Mouse (Mus musculus) heart, embryonic 11.5 days (tissue): ENCODE measurements around the gene Atp8b4. TPM values are rescaled to one million over a fixed set of nuclear protein-coding genes. Genes with fewer than 3 reads are reported as not detected.

ENCODE experiments used
- ATAC-seq: fragments of 200-750 bp; cut with Nextera tagmentation; replicated peaks from 2 replicates; pipeline ENCODE4 v1.8.0; 2017; ENCODE audit warnings: moderate library complexity; ENCODE audit not compliant: insufficient number of reproducible peaks, low FRiP score, low TSS enrichment
- H3K27ac ChIP-seq: fragments of 300-500 bp; sonication (generic); 2 replicates; pipeline ENCODE4 v1.5.1; 2014; ENCODE audit warnings: mild to moderate bottlenecking, low read depth, low read length
- H3K27me3 ChIP-seq: fragments of 300-500 bp; sonication (generic); 2 replicates; pipeline ENCODE4 v1.6.1; 2014; ENCODE audit warnings: mild to moderate bottlenecking, low read length, mixed read lengths; ENCODE audit not compliant: control insufficient read depth, insufficient read depth
- H3K36me3 ChIP-seq: fragments of 300-500 bp; sonication (generic); 2 replicates; pipeline ENCODE4 v1.6.1; 2014; ENCODE audit warnings: mild to moderate bottlenecking, low read length, moderate library complexity, mixed read lengths; ENCODE audit not compliant: control insufficient read depth, insufficient read depth
- H3K4me1 ChIP-seq: fragments of 300-500 bp; sonication (generic); 2 replicates; pipeline ENCODE4 v1.6.1; 2014; ENCODE audit warnings: low read length; ENCODE audit not compliant: control insufficient read depth, insufficient read depth
- H3K4me2 ChIP-seq: fragments of 300-500 bp; sonication (generic); 2 replicates; pipeline ENCODE4 v1.6.1; 2014; ENCODE audit warnings: mild to moderate bottlenecking, moderate library complexity
- H3K4me3 ChIP-seq: fragments of 300-500 bp; sonication (generic); 2 replicates; pipeline ENCODE4 v1.5.1; 2014; ENCODE audit warnings: low read depth, low read length
- H3K9ac ChIP-seq: fragments of 300-500 bp; sonication (generic); 2 replicates; pipeline ENCODE4 v1.6.1; 2014; ENCODE audit warnings: mild to moderate bottlenecking, low read depth, low read length, moderate library complexity
- H3K9me3 ChIP-seq: fragments of 300-500 bp; sonication (generic); replicated peaks from 2 replicates; pipeline ENCODE4 v1.6.1; 2016; ENCODE audit warnings: low read length; ENCODE audit not compliant: control insufficient read depth
- WGBS: fragments of 180-500 bp; shearing (Covaris S2); extraction: QIAGEN DNeasy Blood & Tissue Kit; methylation state at CpG from one replicate; pipeline ENCODE4 v1.1.7; 2014; ENCODE audit not compliant: insufficient replicate concordance; 5-methylcytosine and 5-hydroxymethylcytosine counted together
- polyA plus RNA-seq: library from polyadenylated mRNA; unstranded; fragments of >200 nt; fragmentation: Nextera tagmentation; extraction: Ambion mirVana; gene quantifications from 2 replicates; pipeline ENCODE4 v1.2.1, GENCODE M21; 2014

The Atp8b4 gene
- polyA plus RNA-seq, 1 experiment from 2014 or later = 0.17 TPM

- no peaks in the 10 kb centered on the region for H3K27me3 ChIP-seq
Measured at GRCm38 (mm10) chr2:126322631-126323031, 177.8 kb downstream of the Atp8b4 start.

GRCm38 (mm10) chr2:126318071-126318470 is 182.4 kb downstream of the Atp8b4 start:
- H3K4me3 ChIP-seq = no peak overlapping the region
- ATAC-seq = no peak
- no peak overlapping the region for H3K4me2 ChIP-seq
- H3K4me1 ChIP-seq = no peaks in the 10 kb centered on the region
- WGBS = 84% methylated on average over 6 of the region's 6 CpGs
- no peak overlapping the region for H3K27ac ChIP-seq
- H3K27me3 ChIP-seq = no peaks in the 10 kb centered on the region
- H3K9ac ChIP-seq = no peak overlapping the region
- H3K36me3 ChIP-seq = no peaks in the 10 kb centered on the region
- no peaks in the 10 kb centered on the region for H3K9me3 ChIP-seq

More at GRCm38 (mm10) chr2:126322631-126323031, 177.8 kb downstream of the Atp8b4 start:
- Histone ChIP-seq H3K9me3 (no peaks in the 10 kb centered on the region), H3K36me3 (no peaks in the 10 kb centered on the region), H3K27ac (no peak overlapping the region), H3K4me1 (no peaks in the 10 kb centered on the region), H3K9ac (no peak overlapping the region), H3K4me2 (no peak overlapping the region), H3K4me3 (no peak overlapping the region)
- no peak for ATAC-seq
- WGBS = 75% methylated on average over 15 of the region's 15 CpGs

DNA sequence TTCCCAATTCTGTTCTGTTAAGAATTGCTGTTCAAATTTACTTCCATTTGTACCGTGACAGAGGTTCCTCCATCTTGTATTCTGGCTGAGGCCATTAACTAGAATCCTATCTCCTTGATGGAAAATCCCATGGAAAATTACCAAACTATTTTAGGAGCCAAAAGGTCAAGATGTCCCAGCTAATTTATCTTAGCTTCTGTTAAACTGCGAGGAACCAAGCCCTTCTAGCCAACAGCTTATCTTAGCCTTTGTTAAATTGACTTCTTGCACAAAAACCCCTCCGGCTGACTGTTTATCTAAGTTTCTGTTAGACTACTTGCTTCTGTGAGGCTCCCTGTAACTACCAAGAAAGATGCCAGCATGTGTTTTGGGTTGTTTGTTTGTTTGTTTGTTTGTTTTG is 183.5 kb downstream of the Atp8b4 start:
- Histone ChIP-seq H3K9ac (no peak overlapping the region), H3K36me3 (no peaks in the 10 kb centered on the region), H3K27me3 (no peaks in the 10 kb centered on the region), H3K4me3 (no peak overlapping the region), H3K4me2 (no peak overlapping the region), H3K27ac (no peak overlapping the region), H3K4me1 (no peaks in the 10 kb centered on the region), H3K9me3 (no peaks in the 10 kb centered on the region)
- 41% methylated on average over 3 of the region's 3 CpGs for WGBS
- no peak for ATAC-seq

GRCm38 (mm10) chr2:126316346-126316745 is 184.1 kb downstream of the Atp8b4 start:
- H3K9me3 ChIP-seq = no peaks in the 10 kb centered on the region
- no peaks in the 10 kb centered on the region for H3K36me3 ChIP-seq
- no peak for ATAC-seq
- no peak overlapping the region for H3K4me2 ChIP-seq
- no peak overlapping the region for H3K9ac ChIP-seq
- no peaks in the 10 kb centered on the region for H3K4me1 ChIP-seq
- 85% methylated on average over 2 of the region's 2 CpGs for WGBS
- H3K27me3 ChIP-seq = no peaks in the 10 kb centered on the region
- H3K27ac ChIP-seq = no peak overlapping the region
- H3K4me3 ChIP-seq = no peak overlapping the region

DNA sequence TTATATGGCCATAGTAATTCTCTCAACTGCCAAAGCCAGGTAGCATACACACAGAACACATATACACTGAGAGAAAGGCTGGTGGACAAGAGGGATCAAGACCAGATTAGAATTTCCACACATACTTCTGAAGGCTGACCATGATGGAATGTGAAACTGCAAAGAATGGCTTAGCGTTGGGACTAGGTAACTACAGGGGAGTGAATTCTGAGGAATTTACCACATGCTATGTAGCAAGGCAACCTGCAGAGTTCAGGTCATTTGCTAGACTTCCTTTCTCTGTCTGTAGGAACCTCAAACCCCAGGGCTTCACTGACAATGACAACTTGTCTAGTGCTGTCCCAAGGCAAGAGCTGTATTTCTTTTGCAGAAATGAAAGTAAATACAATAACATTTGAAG is 189.4 kb downstream of the Atp8b4 start:
- Histone ChIP-seq H3K9me3 (no peaks in the 10 kb centered on the region), H3K4me3 (no peak overlapping the region), H3K4me2 (no peak overlapping the region), H3K4me1 (no peaks in the 10 kb centered on the region), H3K27me3 (no peaks in the 10 kb centered on the region), H3K36me3 (no peaks in the 10 kb centered on the region), H3K9ac (no peak overlapping the region), H3K27ac (no peak overlapping the region)
- 32% methylated on average over 1 of the region's 1 CpGs for WGBS
- no peak for ATAC-seq

DNA sequence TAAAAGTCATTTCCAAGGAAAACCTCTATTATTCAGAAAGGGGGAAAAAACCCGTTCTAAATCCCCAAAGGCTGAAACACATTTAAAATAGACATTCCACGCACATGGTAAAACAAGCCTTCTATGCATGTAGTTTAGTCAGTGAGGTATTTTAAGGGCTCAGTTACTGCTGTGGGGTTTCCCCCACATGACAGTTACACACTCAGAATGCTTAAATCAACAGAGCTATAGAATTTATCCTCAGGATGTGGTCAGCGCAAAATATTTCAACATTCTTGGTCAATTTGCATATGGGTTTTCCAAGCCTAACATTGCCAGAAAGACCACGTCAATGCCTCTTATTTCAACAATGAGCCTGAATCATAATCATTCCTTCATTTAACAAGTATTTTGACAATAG is 190.5 kb downstream of the Atp8b4 start:
- Histone ChIP-seq H3K36me3 (no peaks in the 10 kb centered on the region), H3K27me3 (no peaks in the 10 kb centered on the region), H3K4me2 (no peak overlapping the region), H3K4me3 (no peak overlapping the region), H3K4me1 (no peaks in the 10 kb centered on the region), H3K9ac (no peak overlapping the region), H3K27ac (no peak overlapping the region), H3K9me3 (no peaks in the 10 kb centered on the region)
- no peak for ATAC-seq
- 76% methylated on average over 4 of the region's 4 CpGs for WGBS

GRCm38 (mm10) chr2:126304621-126305020 is 195.9 kb downstream of the Atp8b4 start:
- no peaks in the 10 kb centered on the region for H3K9me3 ChIP-seq
- no peak for ATAC-seq
- no peak overlapping the region for H3K9ac ChIP-seq
- no peak overlapping the region for H3K4me2 ChIP-seq
- H3K36me3 ChIP-seq = no peaks in the 10 kb centered on the region
- no peak overlapping the region for H3K4me3 ChIP-seq
- H3K27me3 ChIP-seq = no peaks in the 10 kb centered on the region
- no peaks in the 10 kb centered on the region for H3K4me1 ChIP-seq
- WGBS = 79% methylated on average over 5 of the region's 5 CpGs
- H3K27ac ChIP-seq = no peak overlapping the region

GRCm38 (mm10) chr2:126303226-126303625 is 197.2 kb downstream of the Atp8b4 start:
- H3K36me3 ChIP-seq = no peaks in the 10 kb centered on the region
- ATAC-seq = no peak
- H3K4me1 ChIP-seq = no peaks in the 10 kb centered on the region
- H3K4me2 ChIP-seq = no peak overlapping the region
- 54% methylated on average over 3 of the region's 3 CpGs for WGBS
- H3K4me3 ChIP-seq = no peak overlapping the region
- no peak overlapping the region for H3K27ac ChIP-seq
- no peak overlapping the region for H3K9ac ChIP-seq
- no peaks in the 10 kb centered on the region for H3K9me3 ChIP-seq
- no peaks in the 10 kb centered on the region for H3K27me3 ChIP-seq

- no peaks in the 10 kb centered on the region for H3K4me1 ChIP-seq
- no peaks in the 10 kb centered on the region for H3K27me3 ChIP-seq
- H3K9me3 ChIP-seq = no peaks in the 10 kb centered on the region
- H3K4me2 ChIP-seq = no peak overlapping the region
- no peak overlapping the region for H3K9ac ChIP-seq
- H3K4me3 ChIP-seq = no peak overlapping the region
- H3K27ac ChIP-seq = no peak overlapping the region
- H3K36me3 ChIP-seq = no peaks in the 10 kb centered on the region
- WGBS = 39% methylated on average over 3 of the region's 3 CpGs
- ATAC-seq = no peak
Measured at GRCm38 (mm10) chr2:126302381-126302780, 198.1 kb downstream of the Atp8b4 start.
